Mouse (Mus musculus): ENCODE results near the gene Cfap157.

DNA sequence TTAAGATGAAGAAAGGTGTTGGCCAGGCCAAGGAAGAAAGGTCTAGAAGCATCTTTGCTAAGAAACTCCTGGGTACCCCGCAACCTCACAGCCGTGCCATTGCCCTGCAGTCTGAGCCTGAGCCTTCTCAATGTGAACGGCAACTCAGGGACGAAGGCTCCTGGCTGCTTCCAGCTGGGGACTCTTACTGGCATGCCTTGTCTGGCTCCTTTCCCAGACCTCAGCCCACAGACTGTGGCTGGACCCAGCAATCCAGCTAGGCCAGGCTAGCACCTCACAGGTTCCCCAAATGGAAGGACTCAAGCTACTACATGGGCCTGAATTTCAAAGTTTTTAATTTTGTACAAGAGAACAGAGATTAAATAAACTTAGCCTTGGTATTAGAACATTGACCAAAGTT is 22.4 kb downstream of the Cfap157 start:
- TF ChIP-seq CTCF (IDR thresholded peaks at IDR 0.05): no peak
- no peak for TF ChIP-seq POLR2A (IDR thresholded peaks at IDR 0.05; ENCODE audit: insufficient read depth, low read depth, low read length)
- TF ChIP-seq EP300 (IDR thresholded peaks at IDR 0.05; ENCODE audit: insufficient read depth, low read depth, low read length): no peak

Data from heart, adult 2 months (tissue).